Mouse (Mus musculus): Measurements from ENCODE around the gene Amh. TPM values are rescaled to one million over a fixed set of nuclear protein-coding genes. Genes with fewer than 3 reads are reported as not detected.

Gene Amh
- polyA plus RNA-seq, 1 experiment from 2014 or later, result not detected

DNA sequence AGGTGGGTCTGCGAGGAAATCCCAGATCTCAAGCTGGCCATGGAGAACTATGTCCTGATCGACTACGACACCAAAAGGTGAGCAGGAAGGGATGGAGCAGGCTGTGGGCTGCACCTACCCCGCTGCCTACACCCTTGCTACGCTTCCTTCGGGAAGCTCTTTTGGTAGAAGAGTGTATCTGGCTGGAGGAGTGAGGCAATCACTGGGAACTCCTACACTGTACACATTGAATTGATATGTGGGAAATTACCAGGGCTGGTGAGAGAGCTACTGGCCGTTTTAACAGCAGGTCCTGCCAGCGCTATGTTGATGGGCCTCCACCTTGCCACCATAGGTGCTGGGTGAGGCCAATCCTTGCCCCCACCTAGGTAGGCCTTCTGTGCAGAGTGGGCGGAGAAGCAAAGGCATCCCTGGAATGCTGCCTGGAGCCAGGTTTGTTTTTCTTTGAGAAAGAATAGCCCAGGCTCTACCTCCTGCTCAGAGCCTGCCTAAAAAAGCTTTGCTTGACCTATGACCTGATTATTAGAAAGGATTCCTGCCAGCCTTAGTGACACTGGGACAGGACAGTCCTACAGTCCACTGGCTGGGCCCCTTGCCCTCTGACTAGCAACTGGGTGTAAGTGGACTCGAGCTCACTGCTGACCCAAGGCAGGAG lies 38.8 kb upstream of the Amh start:
- no peak overlapping the region for H3K4me2 ChIP-seq
- H3K27ac ChIP-seq, result peak overlapping the region; percentile 43
- H3K27me3 ChIP-seq, result no peaks in the 10 kb centered on the region
- WGBS, result 73% methylated on average over 10 of the region's 10 CpGs
- H3K4me1 ChIP-seq, result peaks cover 8% of the 10 kb centered on the region; the same call in 1 of the 2 replicates
- H3K9ac ChIP-seq, result no peak overlapping the region
- no peaks in the 10 kb centered on the region for H3K9me3 ChIP-seq
- no peak for ATAC-seq (ENCODE audit: insufficient number of reproducible peaks, low FRiP score, low TSS enrichment, low read depth)
- peaks cover 64% of the 10 kb centered on the region for H3K36me3 ChIP-seq
- H3K4me3 ChIP-seq, result no peak overlapping the region

GRCm38 (mm10) chr10:80768365-80768764 lies 36.7 kb upstream of the Amh start:
- Histone ChIP-seq H3K4me2 (no peak overlapping the region), H3K4me3 (no peak overlapping the region), H3K27ac (no peak overlapping the region), H3K27me3 (no peaks in the 10 kb centered on the region), H3K36me3 (peaks cover 84% of the 10 kb centered on the region), H3K9ac (no peak overlapping the region), H3K4me1 (peaks cover 13% of the 10 kb centered on the region), H3K9me3 (no peaks in the 10 kb centered on the region)
- WGBS, result 89% methylated on average over 6 of the region's 6 CpGs
- ATAC-seq (ENCODE audit: insufficient number of reproducible peaks, low FRiP score, low TSS enrichment, low read depth), result no peak

GRCm38 (mm10) chr10:80773816-80774215 lies 31.2 kb upstream of the Amh start:
- WGBS, result 80% methylated on average over 5 of the region's 5 CpGs
- peak overlapping the region; percentile 82 for H3K27ac ChIP-seq
- peak overlapping the region; percentile 5; the same call in 1 of the 2 replicates for H3K9ac ChIP-seq

GRCm38 (mm10) chr10:80774549-80774948 lies 30.5 kb upstream of the Amh start:
- ATAC-seq (ENCODE audit: insufficient number of reproducible peaks, low FRiP score, low TSS enrichment, low read depth), result peak; percentile 57
- Histone ChIP-seq H3K36me3 (peaks cover 95% of the 10 kb centered on the region), H3K27me3 (no peaks in the 10 kb centered on the region), H3K4me1 (peaks cover 24% of the 10 kb centered on the region), H3K4me3 (no peak overlapping the region), H3K27ac (peak overlapping the region; percentile 82), H3K4me2 (no peak overlapping the region), H3K9ac (no peak overlapping the region), H3K9me3 (no peaks in the 10 kb centered on the region)
- WGBS, result 19% methylated on average over 2 of the region's 2 CpGs

More at GRCm38 (mm10) chr10:80773816-80774215, 31.2 kb upstream of the Amh start:
- no peak for ATAC-seq (ENCODE audit: insufficient number of reproducible peaks, low FRiP score, low TSS enrichment, low read depth)
- no peak overlapping the region for H3K4me2 ChIP-seq
- H3K36me3 ChIP-seq, result peaks cover 93% of the 10 kb centered on the region
- H3K9me3 ChIP-seq, result no peaks in the 10 kb centered on the region
- H3K27me3 ChIP-seq, result no peaks in the 10 kb centered on the region
- H3K4me1 ChIP-seq, result peaks cover 24% of the 10 kb centered on the region
- H3K4me3 ChIP-seq, result no peak overlapping the region

GRCm38 (mm10) chr10:80774981-80775380 lies 30.1 kb upstream of the Amh start:
- Histone ChIP-seq H3K9ac (no peak overlapping the region), H3K4me3 (no peak overlapping the region), H3K9me3 (no peaks in the 10 kb centered on the region), H3K27ac (peak overlapping the region; percentile 19; the same call in 1 of the 2 replicates), H3K27me3 (no peaks in the 10 kb centered on the region), H3K36me3 (peaks cover 95% of the 10 kb centered on the region), H3K4me1 (peaks cover 24% of the 10 kb centered on the region), H3K4me2 (no peak overlapping the region)
- ATAC-seq (ENCODE audit: insufficient number of reproducible peaks, low FRiP score, low TSS enrichment, low read depth), result no peak
- WGBS, result 86% methylated on average over 4 of the region's 4 CpGs

- Histone ChIP-seq H3K4me1 (peaks cover 24% of the 10 kb centered on the region), H3K36me3 (peaks cover 95% of the 10 kb centered on the region), H3K9ac (no peak overlapping the region), H3K4me3 (no peak overlapping the region), H3K9me3 (no peaks in the 10 kb centered on the region), H3K27me3 (no peaks in the 10 kb centered on the region), H3K4me2 (no peak overlapping the region), H3K27ac (0 out of 2 replicates have a peak overlapping the region, but pooled peaks have one; percentile 19)
- ATAC-seq (ENCODE audit: insufficient number of reproducible peaks, low FRiP score, low TSS enrichment, low read depth), result no peak
- 82% methylated on average over 4 of the region's 4 CpGs for WGBS
Measured at GRCm38 (mm10) chr10:80775731-80776130, 29.3 kb upstream of the Amh start.

DNA sequence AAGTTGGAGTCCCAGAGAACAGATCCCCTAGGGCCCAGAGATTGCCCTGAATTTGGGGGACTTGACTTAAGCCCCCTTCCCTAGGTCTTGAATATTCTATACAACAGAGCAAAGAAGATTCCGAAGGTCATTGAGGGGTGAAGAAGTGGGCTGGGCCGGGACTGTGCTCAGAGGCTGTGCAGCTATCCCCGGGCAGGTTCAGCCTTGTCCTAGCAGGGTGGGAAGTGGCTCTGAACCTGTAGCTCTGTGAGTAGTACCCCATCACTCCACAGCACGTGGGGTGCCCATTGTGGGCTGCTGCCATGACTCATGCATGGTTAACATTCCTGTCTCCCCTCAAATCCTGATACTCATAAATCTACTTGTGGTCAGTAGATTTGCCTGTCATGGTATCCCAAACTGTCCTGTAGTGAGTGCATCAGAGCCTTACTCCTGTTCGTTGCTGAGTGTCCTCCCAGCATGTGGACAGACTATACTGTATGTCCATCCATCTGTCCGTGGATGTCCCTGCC lies 28.6 kb upstream of the Amh start:
- Histone ChIP-seq H3K27ac (no peak overlapping the region), H3K27me3 (no peaks in the 10 kb centered on the region), H3K4me2 (no peak overlapping the region), H3K36me3 (peaks cover 95% of the 10 kb centered on the region), H3K9me3 (no peaks in the 10 kb centered on the region), H3K4me3 (no peak overlapping the region), H3K4me1 (peaks cover 24% of the 10 kb centered on the region), H3K9ac (no peak overlapping the region)
- no peak for ATAC-seq (ENCODE audit: insufficient number of reproducible peaks, low FRiP score, low TSS enrichment, low read depth)
- WGBS, result 75% methylated on average over 6 of the region's 6 CpGs

- H3K27ac ChIP-seq, result no peak overlapping the region
- H3K4me3 ChIP-seq, result no peak overlapping the region
- H3K4me1 ChIP-seq, result peaks cover 24% of the 10 kb centered on the region
- H3K4me2 ChIP-seq, result no peak overlapping the region
- 93% methylated on average over 5 of the region's 5 CpGs for WGBS
- no peaks in the 10 kb centered on the region for H3K27me3 ChIP-seq
- peaks cover 95% of the 10 kb centered on the region for H3K36me3 ChIP-seq
- H3K9ac ChIP-seq, result no peak overlapping the region
- H3K9me3 ChIP-seq, result no peaks in the 10 kb centered on the region
- ATAC-seq (ENCODE audit: insufficient number of reproducible peaks, low FRiP score, low TSS enrichment, low read depth), result no peak
Measured at GRCm38 (mm10) chr10:80777123-80777522, 27.9 kb upstream of the Amh start.

GRCm38 (mm10) chr10:80779565-80779964 lies 25.5 kb upstream of the Amh start:
- H3K36me3 ChIP-seq, result peaks cover 99% of the 10 kb centered on the region
- no peak for ATAC-seq (ENCODE audit: insufficient number of reproducible peaks, low FRiP score, low TSS enrichment, low read depth)

GRCm38 (mm10) chr10:80784302-80784701 lies 20.7 kb upstream of the Amh start:
- Histone ChIP-seq H3K4me2 (no peak overlapping the region), H3K27me3 (no peaks in the 10 kb centered on the region), H3K9me3 (no peaks in the 10 kb centered on the region), H3K4me3 (no peak overlapping the region), H3K9ac (no peak overlapping the region), H3K27ac (no peak overlapping the region), H3K4me1 (no peaks in the 10 kb centered on the region), H3K36me3 (peaks cover 100% of the 10 kb centered on the region)
- no peak for ATAC-seq (ENCODE audit: insufficient number of reproducible peaks, low FRiP score, low TSS enrichment, low read depth)
- 98% methylated on average over 2 of the region's 2 CpGs for WGBS

More at GRCm38 (mm10) chr10:80779565-80779964, 25.5 kb upstream of the Amh start:
- Histone ChIP-seq H3K9me3 (no peaks in the 10 kb centered on the region), H3K27ac (no peak overlapping the region), H3K4me3 (no peak overlapping the region), H3K9ac (no peak overlapping the region), H3K27me3 (no peaks in the 10 kb centered on the region), H3K4me2 (no peak overlapping the region), H3K4me1 (peaks cover 5% of the 10 kb centered on the region)

DNA sequence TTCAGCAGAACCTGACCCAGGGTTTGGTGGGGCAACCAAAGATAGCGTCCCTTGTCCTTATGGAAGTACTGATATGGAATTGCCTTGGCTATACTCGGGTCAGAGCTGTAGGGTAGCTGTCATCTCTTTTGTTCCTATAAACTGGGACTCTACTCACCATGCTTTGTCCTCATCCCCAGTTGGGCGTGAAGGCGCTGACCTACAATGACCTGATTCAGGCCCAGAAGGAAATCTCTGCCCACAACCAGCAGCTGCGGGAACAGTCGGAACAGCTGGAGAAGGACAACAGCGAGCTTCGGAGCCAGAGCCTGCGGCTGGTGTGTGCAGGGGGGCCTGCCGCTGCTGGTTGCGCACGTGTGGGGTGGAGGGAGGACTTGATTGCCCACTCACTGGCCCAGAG lies 20.2 kb upstream of the Amh start:
- no peak overlapping the region for H3K4me2 ChIP-seq
- H3K9me3 ChIP-seq, result no peaks in the 10 kb centered on the region
- H3K27ac ChIP-seq, result no peak overlapping the region
- H3K9ac ChIP-seq, result no peak overlapping the region
- no peaks in the 10 kb centered on the region for H3K27me3 ChIP-seq
- peaks cover 98% of the 10 kb centered on the region for H3K36me3 ChIP-seq
- H3K4me3 ChIP-seq, result no peak overlapping the region
- WGBS, result 91% methylated on average over 12 of the region's 12 CpGs
- H3K4me1 ChIP-seq, result no peaks in the 10 kb centered on the region
- no peak for ATAC-seq (ENCODE audit: insufficient number of reproducible peaks, low FRiP score, low TSS enrichment, low read depth)

DNA sequence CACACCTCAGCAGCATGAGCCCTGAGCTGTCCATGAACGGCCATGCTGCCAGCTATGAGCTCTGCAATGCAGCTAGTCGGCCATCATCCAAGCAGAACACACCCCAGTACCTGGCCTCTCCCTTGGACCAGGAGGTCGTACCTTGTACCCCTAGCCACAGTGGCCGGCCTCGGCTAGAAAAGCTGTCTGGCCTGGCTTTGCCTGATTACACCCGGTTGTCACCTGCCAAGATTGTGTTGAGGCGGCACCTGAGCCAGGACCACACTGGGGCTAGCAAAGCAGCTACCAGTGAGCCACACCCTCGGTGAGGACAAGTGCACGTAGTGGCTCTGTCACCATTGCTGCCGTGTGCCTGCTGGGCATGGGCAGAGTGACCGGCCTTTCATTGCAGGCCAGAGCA lies 19.1 kb upstream of the Amh start:
- H3K27me3 ChIP-seq, result no peaks in the 10 kb centered on the region
- no peaks in the 10 kb centered on the region for H3K9me3 ChIP-seq
- no peak overlapping the region for H3K4me3 ChIP-seq
- WGBS, result 92% methylated on average over 11 of the region's 11 CpGs
- H3K27ac ChIP-seq, result no peak overlapping the region
- peaks cover 98% of the 10 kb centered on the region for H3K36me3 ChIP-seq
- H3K4me2 ChIP-seq, result no peak overlapping the region
- no peak for ATAC-seq (ENCODE audit: insufficient number of reproducible peaks, low FRiP score, low TSS enrichment, low read depth)
- H3K9ac ChIP-seq, result no peak overlapping the region
- no peaks in the 10 kb centered on the region for H3K4me1 ChIP-seq

Measured in limb, embryonic 15.5 days (tissue).